Mouse (Mus musculus): ENCODE results near the gene Tubb2b. TPM values are rescaled to one million over a fixed set of nuclear protein-coding genes. Genes with fewer than 3 reads are reported as not detected.

Gene Tubb2b
- polyA plus RNA-seq, 1 experiment from 2014 or later: 35.5 TPM

GRCm38 (mm10) chr13:34106999-34107398, 23.3 kb downstream of the Tubb2b start:
- H3K27me3 ChIP-seq (replicated peaks; ENCODE audit: control insufficient read depth, insufficient read depth, low read length): no peaks in the 10 kb centered on the region
- ATAC-seq (replicated peaks; ENCODE audit: low FRiP score, low TSS enrichment, low read depth) (no peak), DNase-seq (ENCODE audit: low spot score) (no peak)
- H3K4me3 ChIP-seq (ENCODE audit: low read depth, low read length): no peak overlapping the region
- WGBS: 97% methylated on average over 1 of the region's 1 CpGs
- H3K4me2 ChIP-seq (ENCODE audit: low read length): no peak overlapping the region
- no peak overlapping the region for H3K27ac ChIP-seq (ENCODE audit: low read depth)
- H3K36me3 ChIP-seq (ENCODE audit: control insufficient read depth, insufficient read depth, low read length): no peaks in the 10 kb centered on the region
- H3K9ac ChIP-seq (ENCODE audit: low read length): no peak overlapping the region
- no peaks in the 10 kb centered on the region for H3K9me3 ChIP-seq (ENCODE audit: control insufficient read depth, low read length)
- no peaks in the 10 kb centered on the region for H3K4me1 ChIP-seq (replicated peaks; ENCODE audit: control insufficient read depth, insufficient read depth, low read length)

GRCm38 (mm10) chr13:34106256-34106655, 24.0 kb downstream of the Tubb2b start:
- no peaks in the 10 kb centered on the region for H3K9me3 ChIP-seq (ENCODE audit: control insufficient read depth, low read length)
- H3K36me3 ChIP-seq (ENCODE audit: control insufficient read depth, insufficient read depth, low read length): no peaks in the 10 kb centered on the region
- no peak overlapping the region for H3K27ac ChIP-seq (ENCODE audit: low read depth)
- H3K4me1 ChIP-seq (replicated peaks; ENCODE audit: control insufficient read depth, insufficient read depth, low read length): no peaks in the 10 kb centered on the region
- WGBS: 75% methylated on average over 2 of the region's 2 CpGs
- H3K27me3 ChIP-seq (replicated peaks; ENCODE audit: control insufficient read depth, insufficient read depth, low read length): no peaks in the 10 kb centered on the region
- ATAC-seq (replicated peaks; ENCODE audit: low FRiP score, low TSS enrichment, low read depth) (no peak), DNase-seq (ENCODE audit: low spot score) (no peak)
- no peak overlapping the region for H3K4me3 ChIP-seq (ENCODE audit: low read depth, low read length)
- H3K9ac ChIP-seq (ENCODE audit: low read length): no peak overlapping the region
- H3K4me2 ChIP-seq (ENCODE audit: low read length): no peak overlapping the region

DNA sequence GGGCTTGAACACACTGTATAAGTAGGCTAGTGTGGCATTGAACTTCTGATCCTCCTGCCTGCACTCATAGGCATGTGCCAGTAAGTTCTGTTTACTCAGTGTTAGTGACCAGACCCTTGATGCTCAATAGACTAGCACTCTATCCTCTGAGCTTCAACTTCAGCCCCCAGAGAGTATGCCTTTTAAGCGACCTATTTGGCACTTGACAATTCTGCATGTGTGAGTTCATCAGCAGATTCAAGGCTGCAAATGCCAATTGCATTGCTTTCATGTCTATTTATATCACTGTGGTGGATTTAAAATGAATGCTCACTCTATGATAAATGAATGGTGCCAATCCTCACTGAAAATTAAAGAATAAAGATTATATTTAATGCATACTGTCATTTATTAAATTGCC, 24.9 kb downstream of the Tubb2b start:
- no peak overlapping the region for H3K4me2 ChIP-seq (ENCODE audit: low read length)
- H3K4me3 ChIP-seq (ENCODE audit: low read depth, low read length): no peak overlapping the region
- no peaks in the 10 kb centered on the region for H3K27me3 ChIP-seq (replicated peaks; ENCODE audit: control insufficient read depth, insufficient read depth, low read length)
- DNase-seq (ENCODE audit: low spot score) (no peak), ATAC-seq (replicated peaks; ENCODE audit: low FRiP score, low TSS enrichment, low read depth) (no peak)
- no peak overlapping the region for H3K27ac ChIP-seq (ENCODE audit: low read depth)
- no peaks in the 10 kb centered on the region for H3K36me3 ChIP-seq (ENCODE audit: control insufficient read depth, insufficient read depth, low read length)
- H3K4me1 ChIP-seq (replicated peaks; ENCODE audit: control insufficient read depth, insufficient read depth, low read length): no peaks in the 10 kb centered on the region
- WGBS: 74% methylated on average over 1 of the region's 1 CpGs
- no peaks in the 10 kb centered on the region for H3K9me3 ChIP-seq (ENCODE audit: control insufficient read depth, low read length)
- H3K9ac ChIP-seq (ENCODE audit: low read length): no peak overlapping the region

DNA sequence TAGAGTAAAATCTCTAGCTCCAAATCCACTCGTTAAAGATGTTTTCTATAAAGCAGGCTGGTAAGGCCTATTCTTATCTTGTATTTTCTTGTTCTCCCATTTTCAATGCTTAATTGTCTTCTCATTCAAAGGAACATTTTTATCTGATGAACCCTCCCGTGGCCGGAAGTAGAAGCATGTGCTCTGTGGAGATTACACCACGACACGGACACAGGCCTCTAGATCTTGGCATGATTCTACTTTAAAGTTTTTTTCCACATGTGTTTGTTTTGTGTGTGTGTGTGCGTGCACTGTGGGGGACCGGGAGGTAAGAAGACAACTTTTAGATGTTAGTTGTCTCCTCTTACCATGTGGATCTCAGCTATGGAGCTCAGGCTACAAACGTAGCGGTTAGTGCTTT, 28.4 kb downstream of the Tubb2b start:
- Histone ChIP-seq H3K27ac (ENCODE audit: low read depth) (no peak overlapping the region), H3K4me2 (ENCODE audit: low read length) (no peak overlapping the region), H3K36me3 (ENCODE audit: control insufficient read depth, insufficient read depth, low read length) (no peaks in the 10 kb centered on the region), H3K4me1 (replicated peaks; ENCODE audit: control insufficient read depth, insufficient read depth, low read length) (no peaks in the 10 kb centered on the region), H3K27me3 (replicated peaks; ENCODE audit: control insufficient read depth, insufficient read depth, low read length) (no peaks in the 10 kb centered on the region), H3K9ac (ENCODE audit: low read length) (no peak overlapping the region), H3K4me3 (ENCODE audit: low read depth, low read length) (no peak overlapping the region), H3K9me3 (ENCODE audit: control insufficient read depth, low read length) (no peaks in the 10 kb centered on the region)
- WGBS: 83% methylated on average over 9 of the region's 9 CpGs
- DNase-seq (ENCODE audit: low spot score) (no peak), ATAC-seq (replicated peaks; ENCODE audit: low FRiP score, low TSS enrichment, low read depth) (no peak)

DNA sequence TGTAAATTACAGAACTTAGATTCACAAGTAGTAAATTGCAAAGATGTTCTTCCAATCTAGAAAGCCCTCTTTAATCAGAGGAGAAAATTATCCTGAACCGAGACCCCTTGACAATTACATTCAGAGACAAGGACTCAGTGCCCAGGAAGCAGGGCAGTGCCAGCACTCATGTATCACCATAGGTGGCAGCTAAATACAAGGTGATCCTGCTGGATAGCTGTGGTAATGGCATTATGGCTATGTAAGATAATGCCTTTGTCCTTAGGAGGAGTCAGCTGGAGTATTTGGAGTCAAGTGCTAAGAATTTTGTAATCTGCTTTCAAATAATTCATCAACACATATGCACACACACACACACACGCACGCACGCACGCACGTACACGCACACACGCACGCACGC, 29.0 kb downstream of the Tubb2b start:
- Histone ChIP-seq H3K27ac (ENCODE audit: low read depth) (no peak overlapping the region), H3K4me2 (ENCODE audit: low read length) (no peak overlapping the region), H3K36me3 (ENCODE audit: control insufficient read depth, insufficient read depth, low read length) (no peaks in the 10 kb centered on the region), H3K4me1 (replicated peaks; ENCODE audit: control insufficient read depth, insufficient read depth, low read length) (no peaks in the 10 kb centered on the region), H3K27me3 (replicated peaks; ENCODE audit: control insufficient read depth, insufficient read depth, low read length) (no peaks in the 10 kb centered on the region), H3K9me3 (ENCODE audit: control insufficient read depth, low read length) (no peaks in the 10 kb centered on the region), H3K4me3 (ENCODE audit: low read depth, low read length) (no peak overlapping the region), H3K9ac (ENCODE audit: low read length) (no peak overlapping the region)
- DNase-seq (ENCODE audit: low spot score) (no peak), ATAC-seq (replicated peaks; ENCODE audit: low FRiP score, low TSS enrichment, low read depth) (no peak)
- 94% methylated on average over 10 of the region's 10 CpGs for WGBS

GRCm38 (mm10) chr13:34100733-34101132, 29.5 kb downstream of the Tubb2b start:
- H3K4me2 ChIP-seq (ENCODE audit: low read length): no peak overlapping the region
- no peaks in the 10 kb centered on the region for H3K36me3 ChIP-seq (ENCODE audit: control insufficient read depth, insufficient read depth, low read length)
- H3K9me3 ChIP-seq (ENCODE audit: control insufficient read depth, low read length): no peaks in the 10 kb centered on the region
- DNase-seq (ENCODE audit: low spot score): no peak
- no peak overlapping the region for H3K9ac ChIP-seq (ENCODE audit: low read length)
- no peak overlapping the region for H3K27ac ChIP-seq (ENCODE audit: low read depth)
- H3K27me3 ChIP-seq (replicated peaks; ENCODE audit: control insufficient read depth, insufficient read depth, low read length): no peaks in the 10 kb centered on the region
- H3K4me3 ChIP-seq (ENCODE audit: low read depth, low read length): no peak overlapping the region
- no peaks in the 10 kb centered on the region; the same call in 1 of the 2 replicates for H3K4me1 ChIP-seq (replicated peaks; ENCODE audit: control insufficient read depth, insufficient read depth, low read length)
- WGBS: 84% methylated on average over 3 of the region's 3 CpGs
- ATAC-seq (replicated peaks; ENCODE audit: low FRiP score, low TSS enrichment, low read depth): no peak

DNA sequence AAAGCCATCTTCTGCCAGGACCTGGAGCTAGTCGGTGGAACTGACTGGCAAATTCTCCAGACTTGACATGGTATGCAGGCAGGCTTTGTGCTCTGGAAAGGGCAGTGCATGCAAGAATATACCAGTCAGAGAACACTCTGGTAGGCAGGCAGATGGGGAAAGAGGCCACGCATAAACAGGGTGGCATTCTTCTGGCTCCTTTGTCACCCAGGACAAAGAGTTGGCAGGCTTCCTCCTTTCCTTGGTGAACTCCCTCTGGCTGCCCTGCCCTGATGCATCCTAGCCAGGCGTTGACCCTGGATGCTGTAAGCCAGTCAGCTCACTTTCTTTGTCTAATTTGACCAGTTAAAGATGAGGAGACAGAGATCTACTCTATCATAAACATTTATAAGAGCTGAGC, 33.2 kb downstream of the Tubb2b start:
- H3K9me3 ChIP-seq (ENCODE audit: control insufficient read depth, low read length): no peaks in the 10 kb centered on the region
- DNase-seq (ENCODE audit: low spot score) (no peak), ATAC-seq (replicated peaks; ENCODE audit: low FRiP score, low TSS enrichment, low read depth) (no peak)
- H3K4me3 ChIP-seq (ENCODE audit: low read depth, low read length): no peak overlapping the region
- 88% methylated on average over 3 of the region's 3 CpGs for WGBS
- no peaks in the 10 kb centered on the region for H3K27me3 ChIP-seq (replicated peaks; ENCODE audit: control insufficient read depth, insufficient read depth, low read length)
- H3K4me2 ChIP-seq (ENCODE audit: low read length): no peak overlapping the region
- H3K4me1 ChIP-seq (replicated peaks; ENCODE audit: control insufficient read depth, insufficient read depth, low read length): no peaks in the 10 kb centered on the region; the same call in 1 of the 2 replicates
- H3K9ac ChIP-seq (ENCODE audit: low read length): no peak overlapping the region
- no peaks in the 10 kb centered on the region for H3K36me3 ChIP-seq (ENCODE audit: control insufficient read depth, insufficient read depth, low read length)
- H3K27ac ChIP-seq (ENCODE audit: low read depth): no peak overlapping the region

- ATAC-seq (replicated peaks; ENCODE audit: low FRiP score, low TSS enrichment, low read depth) (no peak), DNase-seq (ENCODE audit: low spot score) (no peak)
Measured at GRCm38 (mm10) chr13:34096455-34096854, 33.8 kb downstream of the Tubb2b start.

DNA sequence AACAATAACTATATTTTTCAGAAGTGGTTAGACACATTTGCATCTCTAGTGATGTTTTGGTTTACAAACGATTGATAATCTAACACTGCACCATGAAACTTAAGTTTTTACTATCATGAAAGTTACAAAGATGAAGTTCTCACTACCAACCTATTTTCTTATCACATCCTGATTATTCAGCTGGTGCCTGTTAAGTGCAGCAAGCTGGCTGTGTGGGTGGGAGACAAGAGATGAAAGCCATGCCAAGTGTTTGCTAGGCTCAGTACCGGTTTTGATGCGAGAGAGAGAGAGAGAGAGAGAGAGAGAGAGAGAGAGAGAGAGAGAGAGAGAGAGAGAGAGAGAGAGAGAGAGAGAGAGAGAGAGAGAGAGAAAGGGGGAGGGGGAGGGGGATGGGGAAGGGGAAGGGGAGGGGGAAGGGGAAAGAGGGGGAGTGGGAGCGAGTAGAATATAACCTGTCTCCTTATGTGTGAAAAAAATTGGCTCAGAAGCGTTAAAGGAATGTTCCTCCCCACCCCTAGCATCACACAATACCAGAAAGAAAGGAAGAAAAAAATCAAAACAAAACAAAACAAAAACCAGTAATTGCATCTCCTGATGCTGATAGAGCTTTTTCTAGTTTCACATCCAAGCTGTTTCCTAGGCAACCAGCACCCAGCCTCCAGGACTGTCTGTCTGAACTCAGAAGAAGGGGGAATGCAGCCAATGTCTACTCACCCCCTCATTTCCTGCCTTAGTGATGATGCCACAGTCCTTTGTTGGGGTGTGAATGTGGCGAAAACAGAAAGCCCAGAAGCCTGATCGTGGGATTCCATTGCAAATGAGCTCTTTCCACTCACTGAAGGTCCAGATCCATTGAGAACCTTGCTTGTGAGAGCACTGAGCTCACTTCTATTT, 34.5 kb downstream of the Tubb2b start:
- H3K4me2 ChIP-seq (ENCODE audit: low read length): no peak overlapping the region
- no peak overlapping the region for H3K4me3 ChIP-seq (ENCODE audit: low read depth, low read length)
- no peaks in the 10 kb centered on the region for H3K27me3 ChIP-seq (replicated peaks; ENCODE audit: control insufficient read depth, insufficient read depth, low read length)
- ATAC-seq (replicated peaks; ENCODE audit: low FRiP score, low TSS enrichment, low read depth): no peak
- no peak for DNase-seq (ENCODE audit: low spot score)
- no peak overlapping the region for H3K27ac ChIP-seq (ENCODE audit: low read depth)
- WGBS: 49% methylated on average over 7 of the region's 7 CpGs
- H3K36me3 ChIP-seq (ENCODE audit: control insufficient read depth, insufficient read depth, low read length): no peaks in the 10 kb centered on the region
- no peaks in the 10 kb centered on the region for H3K9me3 ChIP-seq (ENCODE audit: control insufficient read depth, low read length)
- no peaks in the 10 kb centered on the region; the same call in 1 of the 2 replicates for H3K4me1 ChIP-seq (replicated peaks; ENCODE audit: control insufficient read depth, insufficient read depth, low read length)
- no peak overlapping the region for H3K9ac ChIP-seq (ENCODE audit: low read length)

More at GRCm38 (mm10) chr13:34096455-34096854, 33.8 kb downstream of the Tubb2b start:
- Histone ChIP-seq H3K36me3 (ENCODE audit: control insufficient read depth, insufficient read depth, low read length) (no peaks in the 10 kb centered on the region), H3K27me3 (replicated peaks; ENCODE audit: control insufficient read depth, insufficient read depth, low read length) (no peaks in the 10 kb centered on the region), H3K9me3 (ENCODE audit: control insufficient read depth, low read length) (no peaks in the 10 kb centered on the region), H3K9ac (ENCODE audit: low read length) (no peak overlapping the region), H3K4me3 (ENCODE audit: low read depth, low read length) (no peak overlapping the region), H3K4me1 (replicated peaks; ENCODE audit: control insufficient read depth, insufficient read depth, low read length) (no peaks in the 10 kb centered on the region; the same call in 1 of the 2 replicates), H3K4me2 (ENCODE audit: low read length) (no peak overlapping the region), H3K27ac (ENCODE audit: low read depth) (no peak overlapping the region)
- WGBS: 68% methylated on average over 4 of the region's 4 CpGs
